Mouse (Mus musculus) heart, postnatal 0 days (tissue): Measurements from ENCODE around the gene Purb. TPM values are rescaled to one million over a fixed set of nuclear protein-coding genes. Genes with fewer than 3 reads are reported as not detected.
"Not testable (repeated sequence)": the region's sequence is repeated elsewhere in the genome, so short reads cannot be mapped to it uniquely, and the experiment has no call there.

Source experiments
- ATAC-seq: fragments of 200-750 bp; cut with Nextera tagmentation; 2 replicates; pipeline ENCODE4 v1.8.0; 2017; ENCODE audit warnings: low read depth, moderate number of reproducible peaks, moderate library complexity; ENCODE audit not compliant: insufficient read depth
- DNase-seq: peaks from one replicate; pipeline ENCODE4 v3.0.0-alpha.2; 2016; ENCODE audit warnings: low spot score
- H3K27ac ChIP-seq: fragments of 300-500 bp; sonication (generic); 2 replicates; pipeline ENCODE4 v1.5.1; 2014; ENCODE audit warnings: low read depth, mild to moderate bottlenecking
- H3K27me3 ChIP-seq: fragments of 300-500 bp; sonication (generic); 2 replicates; pipeline ENCODE4 v1.6.1; 2014; ENCODE audit warnings: low read length, mixed read lengths; ENCODE audit not compliant: control insufficient read depth, insufficient read depth
- H3K36me3 ChIP-seq: fragments of 300-500 bp; sonication (generic); replicated peaks from 2 replicates; pipeline ENCODE4 v1.6.1; 2014; ENCODE audit warnings: low read length, mixed read lengths; ENCODE audit not compliant: control insufficient read depth, insufficient read depth
- H3K4me1 ChIP-seq: fragments of 300-500 bp; sonication (generic); 2 replicates; pipeline ENCODE4 v1.6.1; 2014; ENCODE audit warnings: antibody characterized with exemption; ENCODE audit not compliant: control insufficient read depth, insufficient read depth
- H3K4me2 ChIP-seq: fragments of 300-500 bp; sonication (generic); 2 replicates; pipeline ENCODE4 v1.6.1; 2014; ENCODE audit warnings: low read depth, mild to moderate bottlenecking, low read length, moderate library complexity
- H3K4me3 ChIP-seq: fragments of 300-500 bp; sonication (generic); 2 replicates; pipeline ENCODE4 v1.5.1; 2014; ENCODE audit warnings: low read depth, low read length
- H3K9ac ChIP-seq: fragments of 300-500 bp; sonication (generic); replicated peaks from 2 replicates; pipeline ENCODE4 v1.6.1; 2014; ENCODE audit warnings: low read depth, low read length, mixed read lengths
- H3K9me3 ChIP-seq: fragments of 300-500 bp; sonication (generic); replicated peaks from 2 replicates; pipeline ENCODE4 v1.6.1; 2016; ENCODE audit warnings: low read length; ENCODE audit not compliant: control insufficient read depth
- CTCF ChIP-seq: IDR thresholded peaks from 2 replicates; pipeline ENCODE4 v1.5.1; 2016; ENCODE audit warnings: antibody characterized with exemption, control low read depth, low read depth
- EP300 ChIP-seq: IDR thresholded peaks from 2 replicates; pipeline ENCODE4 v1.6.1; 2016; ENCODE audit warnings: antibody characterized with exemption, low read depth
- WGBS: fragments of 180-500 bp; shearing (Covaris S2); extraction: QIAGEN DNeasy Blood & Tissue Kit; methylation state at CpG from one replicate; pipeline ENCODE4 v1.1.7; 2014; 5-methylcytosine and 5-hydroxymethylcytosine counted together
- microRNA-seq: library from miRNA; unstranded; fragments of <30 nt; microRNA quantifications from one replicate; pipeline ENCODE4, GENCODE M21; 2016
- polyA plus RNA-seq: library from polyadenylated mRNA; unstranded; fragments of >200 nt; fragmentation: Nextera tagmentation; extraction: Ambion mirVana; gene quantifications from 2 replicates; pipeline ENCODE4 v1.2.1, GENCODE M21; 2015
- total RNA-seq: library from RNA; depleted of rRNA; stranded (reverse); fragments of >200 nt; gene quantifications from 2 replicates; pipeline ENCODE4 v1.2.3, GENCODE M21; 2014; ENCODE audit warnings: low replicate concordance; rRNA removed

The Purb gene
- total and polyA plus RNA-seq, 2 experiments from 2014 or later, result 22.0 to 40.4 TPM

- Histone ChIP-seq H3K9me3 (no peaks in the 10 kb centered on the region), H3K4me2 (no peak overlapping the region), H3K36me3 (peaks cover 95% of the 10 kb centered on the region), H3K4me1 (no peaks in the 10 kb centered on the region), H3K9ac (no peak overlapping the region), H3K27ac (no peak overlapping the region), H3K27me3 (no peaks in the 10 kb centered on the region), H3K4me3 (no peak overlapping the region)
- DNase-seq, result no peak
- ATAC-seq, result no peak
- WGBS, result 96% methylated on average over 7 of the region's 7 CpGs
- TF ChIP-seq CTCF, result no peak
- no peak for TF ChIP-seq EP300
Observed at GRCm38 (mm10) chr11:6430186-6430585, 45.5 kb downstream of the Purb start.

GRCm38 (mm10) chr11:6420722-6421350 is 54.9 kb downstream of the Purb start:
- Histone ChIP-seq H3K4me2 (no peak overlapping the region), H3K4me1 (peaks cover 10% of the 10 kb centered on the region), H3K9me3 (no peaks in the 10 kb centered on the region), H3K36me3 (peaks cover 40% of the 10 kb centered on the region), H3K4me3 (no peak overlapping the region), H3K27me3 (no peaks in the 10 kb centered on the region), H3K27ac (no peak overlapping the region), H3K9ac (no peak overlapping the region)
- TF ChIP-seq CTCF, result no peak
- TF ChIP-seq EP300, result no peak
- WGBS, result 82% methylated on average over 2 of the region's 2 CpGs
- DNase-seq, result no peak
- ATAC-seq, result no peak

- H3K4me1 ChIP-seq, result peaks cover 10% of the 10 kb centered on the region
- no peaks in the 10 kb centered on the region for H3K9me3 ChIP-seq
- H3K27me3 ChIP-seq, result no peaks in the 10 kb centered on the region
- DNase-seq (no peak), ATAC-seq (no peak)
- H3K36me3 ChIP-seq, result peaks cover 36% of the 10 kb centered on the region
- H3K4me2 ChIP-seq, result no peak overlapping the region
- no peak overlapping the region for H3K4me3 ChIP-seq
- H3K27ac ChIP-seq, result no peak overlapping the region
- TF ChIP-seq CTCF, result no peak
- TF ChIP-seq EP300, result no peak
- 25% methylated on average over 1 of the region's 1 CpGs for WGBS
- no peak overlapping the region for H3K9ac ChIP-seq
Observed at GRCm38 (mm10) chr11:6420283-6420703, 55.4 kb downstream of the Purb start.

- H3K9me3 ChIP-seq, H3K27ac ChIP-seq, ATAC-seq, H3K27me3 ChIP-seq, H3K4me1 ChIP-seq, H3K4me2 ChIP-seq, DNase-seq, H3K9ac ChIP-seq, H3K4me3 ChIP-seq: not testable (repeated sequence)
- H3K36me3 ChIP-seq, result peaks cover 28% of the 10 kb centered on the region
- 59% methylated on average over 4 of the region's 4 CpGs for WGBS
Observed at GRCm38 (mm10) chr11:6419156-6419555, 56.6 kb downstream of the Purb start.

GRCm38 (mm10) chr11:6418751-6419150 is 57.0 kb downstream of the Purb start:
- ATAC-seq (no peak), DNase-seq (no peak)
- Histone ChIP-seq H3K27me3 (no peaks in the 10 kb centered on the region), H3K9me3 (no peaks in the 10 kb centered on the region), H3K4me3 (no peak overlapping the region), H3K9ac (no peak overlapping the region), H3K36me3 (peaks cover 28% of the 10 kb centered on the region), H3K4me1 (peaks cover 10% of the 10 kb centered on the region), H3K4me2 (no peak overlapping the region), H3K27ac (no peak overlapping the region)
- TF ChIP-seq CTCF (no peak), EP300 (no peak)
- WGBS, result 75% methylated on average over 5 of the region's 5 CpGs

Small RNA genes lying within 50 kb of the gene (microRNA-seq; reads per million reads assigned to microRNA genes)
- not detected for gene Gm22123

Other genes with a start within 250 kb of the Purb start
- not detected in 2 replicates for gene Npc1l1, start 245.8 kb downstream of the Purb start, total RNA-seq
- gene Npc1l1, start 245.8 kb downstream of the Purb start, polyA plus RNA-seq, result 0.04 TPM in 1 of 2 replicates, not detected in the other
- 45.5 and 46.1 TPM in 2 replicates for gene Ddx56, start 208.1 kb downstream of the Purb start, total RNA-seq
- gene Ddx56, start 208.1 kb downstream of the Purb start, polyA plus RNA-seq, result 41.2 and 41.4 TPM in 2 replicates
- gene Tmed4, start 201.0 kb downstream of the Purb start, total RNA-seq, result 93.4 and 124 TPM in 2 replicates
- 83.7 and 90.5 TPM in 2 replicates for gene Tmed4, start 201.0 kb downstream of the Purb start, polyA plus RNA-seq
- 412 and 435 TPM in 2 replicates for gene Ogdh, start 184.3 kb downstream of the Purb start, total RNA-seq
- 328 and 338 TPM in 2 replicates for gene Ogdh, start 184.3 kb downstream of the Purb start, polyA plus RNA-seq
- gene Zmiz2, start 86.8 kb downstream of the Purb start, total RNA-seq, result 42.3 and 45.4 TPM in 2 replicates
- 6.9 and 7.0 TPM in 2 replicates for gene Zmiz2, start 86.8 kb downstream of the Purb start, polyA plus RNA-seq
- gene Ppia, start 60.5 kb downstream of the Purb start, total RNA-seq, result 2,268 and 2,353 TPM in 2 replicates
- 3,654 and 3,756 TPM in 2 replicates for gene Ppia, start 60.5 kb downstream of the Purb start, polyA plus RNA-seq
- 106 and 157 TPM in 2 replicates for gene H2afv, start 31.5 kb downstream of the Purb start, total RNA-seq
- gene H2afv, start 31.5 kb downstream of the Purb start, polyA plus RNA-seq, result 213 and 232 TPM in 2 replicates
- 0.65 and 1.6 TPM in 2 replicates for gene Myo1g, start 45.0 kb upstream of the Purb start, total RNA-seq
- 0.49 and 0.56 TPM in 2 replicates for gene Myo1g, start 45.0 kb upstream of the Purb start, polyA plus RNA-seq
- gene Ccm2, start 71.0 kb upstream of the Purb start, total RNA-seq, result 54.4 and 56.9 TPM in 2 replicates
- 38.4 and 41.9 TPM in 2 replicates for gene Ccm2, start 71.0 kb upstream of the Purb start, polyA plus RNA-seq
- 0.95 and 2.5 TPM in 2 replicates for gene Nacad, start 130.1 kb upstream of the Purb start, total RNA-seq
- gene Nacad, start 130.1 kb upstream of the Purb start, polyA plus RNA-seq, result 1.2 TPM in 2 replicates
- gene Tbrg4, start 150.2 kb upstream of the Purb start, total RNA-seq, result 62.5 and 82.9 TPM in 2 replicates
- gene Tbrg4, start 150.2 kb upstream of the Purb start, polyA plus RNA-seq, result 52.5 and 65.8 TPM in 2 replicates
- not detected in 2 replicates for gene Wap, start 162.7 kb upstream of the Purb start, total RNA-seq
- not detected in 2 replicates for gene Wap, start 162.7 kb upstream of the Purb start, polyA plus RNA-seq
- 4.6 and 16.9 TPM in 2 replicates for gene Ramp3, start 182.6 kb upstream of the Purb start, total RNA-seq
- gene Ramp3, start 182.6 kb upstream of the Purb start, polyA plus RNA-seq, result 5.0 TPM in 2 replicates